Mouse (Mus musculus): Measurements from ENCODE around the gene Asphd1.

- no peak for TF ChIP-seq POLR2A (IDR thresholded peaks at IDR 0.05; ENCODE audit: low read depth, low read length)
- TF ChIP-seq CTCF (conservative IDR thresholded peaks at IDR 0.05; ENCODE audit: insufficient read depth, insufficient read length, low read depth, low read length): no peak
These were observed 27.8 kb downstream of the Asphd1 start for GRCm38 (mm10) chr7:126921563-126921962.
